Mouse (Mus musculus) urinary bladder, postnatal 36 days (tissue): Measurements from ENCODE around the gene Jph4.

Experiments
- DNase-seq, 2 experiments: peaks; one replicate each; pipeline ENCODE4 v3.0.0; 2022; ENCODE audit warnings: low spot score in 2 of 2, mixed read lengths in 1 of 2

Gene Jph4

DNA sequence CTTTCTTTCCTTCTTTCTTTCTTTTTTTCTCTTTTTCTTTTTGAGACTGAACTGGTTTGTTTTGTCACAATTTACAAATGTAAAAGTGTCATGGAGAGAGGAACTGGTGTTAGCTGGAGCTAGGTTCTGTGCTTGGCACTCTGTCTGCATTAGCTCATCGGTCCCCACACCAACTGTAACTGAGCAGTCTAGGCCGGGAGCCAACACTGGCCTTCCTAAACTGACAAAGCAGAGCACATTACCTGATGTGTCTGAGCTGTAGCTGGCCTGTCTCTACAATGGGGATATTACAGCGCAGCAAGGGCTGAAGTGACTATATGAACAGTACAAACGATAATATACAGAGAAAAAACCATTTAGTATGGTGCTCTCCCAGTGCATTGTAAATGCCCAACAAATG lies 2.1 kb upstream of the Jph4 start:
- DNase-seq = no peak

DNA sequence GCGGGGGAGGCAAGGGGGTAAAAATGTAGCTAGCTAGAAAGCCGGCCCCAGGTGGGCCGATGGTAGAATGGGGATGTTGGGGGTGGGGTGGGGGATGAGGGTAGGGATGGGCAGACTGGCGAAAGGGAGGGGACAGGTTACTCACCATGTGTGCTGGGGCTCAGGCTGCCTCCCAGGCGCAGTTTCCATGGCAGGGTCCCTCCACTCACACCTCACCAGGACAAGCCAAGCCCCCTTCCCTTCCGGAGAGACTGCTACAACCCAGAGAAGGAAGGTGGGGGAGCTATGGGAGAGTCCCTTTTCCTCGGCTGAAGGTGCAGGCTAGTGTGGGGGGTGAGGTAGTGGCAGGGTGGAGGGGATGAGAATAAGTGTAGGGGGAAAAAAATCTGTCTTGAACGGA lies 889 bp downstream of the Jph4 start:
- no peak for DNase-seq

DNA sequence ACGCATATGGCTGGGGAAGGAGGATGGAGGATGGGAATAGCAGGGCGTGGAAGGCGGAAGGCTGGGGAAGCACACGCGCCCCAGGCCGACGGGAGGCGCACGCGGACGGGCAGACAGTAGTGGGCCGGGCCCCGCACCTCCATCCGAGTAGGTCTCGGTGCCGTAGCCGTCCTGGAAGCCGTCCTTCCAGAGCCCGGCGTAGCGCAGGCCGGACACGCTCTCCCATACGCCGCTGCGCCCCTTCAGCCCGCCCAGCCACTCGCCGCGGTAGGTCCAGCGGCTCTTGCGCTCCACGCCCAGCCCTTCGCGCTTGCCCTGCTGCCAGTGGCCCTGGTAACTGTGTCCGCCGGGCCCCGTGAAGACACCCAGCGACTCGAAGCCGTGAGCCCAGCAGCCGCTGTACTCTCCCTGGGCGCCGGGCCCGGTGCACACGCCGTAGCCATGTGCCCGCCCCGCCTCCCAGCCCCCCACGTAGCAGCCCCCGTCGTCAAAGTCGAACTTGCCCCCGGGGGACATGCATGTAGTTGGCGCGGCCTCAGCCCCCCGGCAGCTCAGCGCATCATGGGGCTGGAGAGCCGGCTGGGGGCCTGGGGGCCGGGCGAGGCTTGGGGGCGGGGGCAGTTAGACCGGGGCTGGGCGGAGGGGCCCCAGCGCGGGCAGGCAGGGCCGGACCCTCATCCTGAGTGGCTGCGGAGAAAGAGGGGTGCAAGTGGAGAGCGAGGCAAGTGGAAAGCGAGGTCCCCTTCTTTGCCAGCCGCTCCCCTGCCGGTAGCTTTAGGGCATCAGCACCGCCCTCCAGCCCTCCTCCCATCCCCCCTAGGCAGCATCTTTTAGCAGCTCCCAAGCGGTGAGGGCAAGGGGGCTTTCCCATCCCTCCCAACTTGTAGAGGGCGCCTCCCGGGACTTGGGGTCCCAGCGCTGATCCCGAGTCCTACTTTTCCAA lies 1.7 kb downstream of the Jph4 start:
- peak; percentile 23 to 43 for DNase-seq

DNA sequence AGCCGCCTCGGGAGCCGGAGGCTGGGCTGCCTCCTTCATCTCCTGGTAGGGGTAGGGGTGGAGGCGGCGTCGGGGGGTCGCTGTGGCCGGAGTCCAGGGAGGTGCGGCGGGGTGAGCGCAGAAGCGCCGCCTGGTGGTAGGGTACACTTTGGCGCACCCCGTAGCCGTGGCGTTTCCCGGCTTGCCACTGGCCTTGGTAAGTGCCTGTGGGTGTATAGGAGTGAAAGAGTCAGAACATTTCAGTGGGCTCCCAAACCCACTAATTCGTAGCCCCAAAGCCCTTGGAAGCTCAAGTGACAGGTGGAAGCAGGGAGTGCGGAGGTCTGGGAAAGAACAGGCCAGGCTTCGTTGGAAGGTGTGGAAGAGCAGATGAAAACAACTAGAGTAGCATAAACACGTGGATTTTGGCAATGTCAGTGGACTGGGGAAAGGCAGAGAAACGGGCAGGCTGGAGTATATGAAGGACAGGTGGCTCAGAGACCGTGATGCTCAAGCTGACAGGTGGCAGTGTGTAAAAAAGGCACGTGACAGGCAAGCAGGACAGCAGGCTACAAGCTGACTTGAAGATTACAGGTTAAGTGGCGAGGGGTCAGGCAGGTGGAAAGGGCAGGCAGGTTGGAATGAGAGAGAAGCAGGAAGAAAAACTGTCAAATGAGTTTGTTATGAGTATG lies 2.6 kb downstream of the Jph4 start:
- peak in 1 of 2 experiments; percentile 18 for DNase-seq

DNA sequence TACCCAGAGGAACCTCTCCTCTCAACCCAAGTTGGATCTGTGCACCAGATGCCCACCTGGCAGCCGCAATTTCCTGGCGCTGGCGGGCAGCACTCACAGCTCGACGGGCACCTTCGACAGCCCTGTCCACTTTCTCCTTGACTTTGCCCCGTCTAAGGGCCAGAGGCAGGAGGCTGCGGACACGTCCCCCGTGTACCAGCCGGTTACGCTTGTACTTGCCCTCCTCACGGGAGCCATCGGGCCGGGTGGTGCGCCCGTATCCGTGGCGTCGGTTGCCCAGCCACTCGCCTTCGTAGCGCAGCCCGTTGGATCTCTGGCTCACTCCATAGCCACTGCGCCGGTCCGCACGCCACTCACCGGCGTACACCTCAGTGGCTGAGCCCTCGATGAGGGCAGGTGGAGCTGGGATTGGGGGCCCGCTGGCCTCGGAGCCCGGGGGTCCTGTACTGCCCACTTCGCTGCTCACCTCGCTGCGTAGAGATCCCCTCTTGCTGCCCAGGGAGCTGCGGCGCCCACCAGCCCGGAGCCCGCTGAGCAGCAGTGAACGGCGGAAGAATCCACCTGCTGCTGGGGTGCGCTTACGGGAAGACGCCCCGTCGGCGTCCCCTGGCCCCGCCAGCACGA lies 3.3 kb downstream of the Jph4 start:
- DNase-seq = no peak

DNA sequence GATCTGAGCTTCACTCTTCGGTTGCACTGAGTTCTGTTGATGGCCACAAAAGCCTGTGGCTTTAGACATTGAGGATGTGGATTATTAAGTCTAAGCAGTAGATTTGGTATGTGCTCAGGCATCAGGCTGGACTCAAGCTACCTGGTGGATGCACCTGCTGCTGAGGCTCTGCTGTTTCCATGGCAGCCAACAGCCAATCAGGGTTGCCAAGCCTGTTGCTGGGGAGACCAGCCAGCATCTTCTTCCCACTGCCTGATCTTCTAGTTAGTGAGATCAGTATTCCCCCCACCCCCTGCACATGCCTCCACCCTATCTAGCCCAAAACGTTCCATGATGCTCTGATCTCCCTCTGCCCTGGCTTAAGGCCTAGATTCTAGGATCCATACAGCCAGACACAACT lies 5.0 kb downstream of the Jph4 start:
- no peak for DNase-seq

DNA sequence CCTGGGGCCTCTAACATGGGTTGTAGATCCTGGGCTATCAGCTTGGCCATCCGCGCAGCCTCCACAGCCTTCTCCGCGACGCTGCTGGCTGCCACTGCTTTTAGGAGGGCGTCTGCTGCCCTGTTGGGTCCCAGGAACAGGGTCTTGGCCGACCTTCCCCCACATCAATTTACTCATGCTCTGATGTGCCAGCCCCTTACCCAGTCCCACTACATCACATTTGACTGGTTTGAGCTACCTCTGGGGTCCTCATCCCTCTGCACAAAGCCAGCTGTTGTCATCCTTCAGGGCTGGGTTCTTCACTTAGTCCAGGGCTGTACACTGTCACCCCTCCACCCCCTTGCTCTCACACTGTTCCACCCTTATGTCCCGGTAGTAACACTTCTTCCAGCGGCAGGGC lies 6.7 kb downstream of the Jph4 start:
- DNase-seq = no peak

DNA sequence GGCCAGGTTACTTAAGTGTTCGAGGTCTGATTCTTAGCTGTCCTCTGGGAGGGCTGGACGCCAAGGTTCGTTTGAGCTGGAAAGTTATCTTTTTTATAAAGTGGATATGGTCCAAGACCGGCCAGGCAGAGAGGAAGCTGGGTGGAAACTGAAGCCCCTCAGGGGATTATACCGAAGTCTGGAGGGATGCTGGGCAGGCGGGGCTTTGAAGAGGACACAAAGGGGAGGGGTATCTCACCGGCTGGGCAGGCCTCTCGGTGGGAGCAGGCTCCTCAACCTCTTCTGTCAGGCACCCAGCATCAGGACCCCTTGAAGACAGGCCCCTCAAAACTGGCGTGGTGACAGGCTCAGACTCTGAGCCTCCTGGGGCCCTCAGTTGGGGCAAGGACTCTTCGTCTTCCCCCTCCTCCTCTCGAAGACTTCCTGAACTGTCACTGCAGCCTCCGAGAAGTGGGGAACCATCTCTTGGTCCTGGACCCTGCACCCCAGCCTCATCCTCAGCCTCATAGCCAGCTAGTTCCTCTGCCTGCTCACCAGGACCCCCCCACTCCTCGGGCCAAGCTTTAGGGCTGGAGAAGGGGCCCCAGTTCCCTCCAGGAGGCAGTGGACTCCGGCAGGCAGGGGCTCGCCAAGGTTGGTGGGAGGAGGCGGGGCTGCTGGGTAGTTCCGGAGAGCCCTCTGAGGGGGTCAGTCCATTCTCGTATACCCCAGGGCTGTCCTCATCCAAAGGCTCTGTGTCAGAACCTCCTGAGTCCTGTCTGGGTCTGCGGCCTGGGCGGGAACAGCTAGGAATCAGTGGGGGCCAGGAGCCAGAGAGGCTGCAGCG lies 7.5 kb downstream of the Jph4 start:
- no peak for DNase-seq

DNA sequence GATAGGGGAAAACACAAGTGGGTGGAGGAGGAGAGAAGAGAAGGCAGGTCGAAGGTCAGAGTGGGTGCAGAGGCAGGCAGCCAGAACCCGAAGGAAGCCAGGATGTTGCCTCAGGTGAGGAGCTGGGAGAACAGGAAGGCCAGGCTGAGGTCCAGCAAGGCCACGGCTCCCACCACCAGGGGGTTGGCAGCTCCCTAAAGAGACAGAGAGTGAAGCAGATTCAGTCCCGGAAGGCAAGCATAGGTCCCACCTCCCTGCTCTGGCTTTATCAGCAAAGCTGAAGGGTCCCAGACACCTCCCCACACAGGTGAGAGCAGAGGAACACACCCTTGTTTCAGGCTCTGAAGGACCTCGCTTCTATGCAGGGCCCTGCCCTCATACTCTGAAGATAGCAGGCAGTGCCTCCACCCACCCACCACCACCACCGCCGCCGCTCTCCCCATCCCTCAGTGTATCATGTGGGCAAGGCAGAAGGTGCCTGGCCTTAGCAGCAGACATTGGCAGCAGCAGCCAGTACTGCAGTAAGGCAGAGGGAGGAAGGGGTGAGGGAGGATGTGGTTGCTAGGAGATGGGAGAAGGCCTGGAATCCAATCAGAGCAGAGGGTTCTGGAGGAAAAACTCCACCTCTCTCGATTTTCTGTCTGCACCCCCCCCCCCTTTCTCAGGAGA lies 8.4 kb downstream of the Jph4 start:
- no peak for DNase-seq

DNA sequence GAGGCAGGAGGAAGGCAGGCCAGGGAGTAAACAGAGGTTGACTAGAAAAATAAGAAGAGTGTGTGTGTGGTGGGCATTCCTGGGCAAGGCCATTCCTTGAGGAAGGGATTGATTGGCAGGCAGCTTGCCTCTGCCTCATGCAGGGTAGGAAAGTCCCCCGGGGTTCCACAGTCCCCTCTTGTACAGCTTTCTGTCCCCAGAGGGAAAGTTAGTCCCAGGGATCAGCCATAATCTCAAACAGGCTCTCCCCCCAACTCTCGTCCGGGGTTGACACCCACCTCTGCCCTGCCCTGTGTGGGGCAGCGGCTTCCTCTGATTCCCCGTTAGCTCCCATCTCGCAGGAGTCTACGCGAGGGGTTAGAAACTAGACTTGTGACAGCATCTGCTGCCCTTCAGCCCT lies 9.7 kb downstream of the Jph4 start:
- DNase-seq = no peak

DNA sequence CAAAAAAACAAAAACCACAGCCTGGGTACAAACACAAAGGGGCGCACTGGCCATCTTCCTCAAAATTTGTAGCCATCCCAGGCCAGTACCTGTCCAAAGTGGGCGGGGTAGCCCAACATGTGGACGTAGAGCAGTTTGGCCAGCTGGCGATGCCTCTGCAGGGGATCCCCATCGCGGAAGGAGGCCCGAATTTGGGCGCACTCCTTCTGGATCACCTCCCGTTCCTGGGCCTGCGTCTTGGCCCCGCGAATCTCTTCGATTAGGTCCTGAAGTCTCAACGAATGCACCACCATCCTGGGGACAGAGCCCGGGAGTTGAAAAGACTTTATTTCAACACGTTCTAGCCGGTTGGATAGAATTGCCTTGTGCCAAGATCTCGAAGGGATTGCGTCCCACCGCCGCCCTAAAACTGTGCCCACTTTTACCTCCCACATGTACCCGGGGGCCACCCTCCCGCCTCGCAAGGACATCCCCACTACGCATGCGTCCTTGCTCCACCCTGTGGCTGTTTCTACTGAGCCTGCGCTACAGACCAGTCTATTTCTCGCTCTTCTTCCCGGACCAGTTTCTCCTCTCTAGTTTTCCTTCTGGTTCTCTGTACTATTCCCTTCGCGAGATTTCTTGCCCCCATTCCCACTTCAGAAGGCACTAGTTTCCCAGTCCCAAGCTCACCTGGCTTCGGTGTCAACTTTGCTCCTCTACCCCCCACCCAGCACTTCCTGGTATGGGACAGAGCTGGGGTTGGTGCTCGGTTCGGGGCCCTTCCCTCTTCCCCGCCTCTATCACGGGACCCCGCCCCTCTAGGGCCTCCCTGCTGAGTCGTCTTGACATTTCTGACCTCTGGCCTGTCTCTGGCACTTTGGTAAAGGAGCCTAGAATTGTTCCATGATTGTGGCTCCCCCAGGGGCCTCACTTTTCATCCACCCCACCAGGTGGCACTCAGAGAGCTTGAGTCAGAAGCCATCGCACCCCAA lies 10.6 kb downstream of the Jph4 start, which contains the start of gene Ap1g2:
Gene Ap1g2, minus strand, starts transcription at position 758 of the 974 bp plus-strand sequence.
- DNase-seq = peak; percentile 83 to 84

DNA sequence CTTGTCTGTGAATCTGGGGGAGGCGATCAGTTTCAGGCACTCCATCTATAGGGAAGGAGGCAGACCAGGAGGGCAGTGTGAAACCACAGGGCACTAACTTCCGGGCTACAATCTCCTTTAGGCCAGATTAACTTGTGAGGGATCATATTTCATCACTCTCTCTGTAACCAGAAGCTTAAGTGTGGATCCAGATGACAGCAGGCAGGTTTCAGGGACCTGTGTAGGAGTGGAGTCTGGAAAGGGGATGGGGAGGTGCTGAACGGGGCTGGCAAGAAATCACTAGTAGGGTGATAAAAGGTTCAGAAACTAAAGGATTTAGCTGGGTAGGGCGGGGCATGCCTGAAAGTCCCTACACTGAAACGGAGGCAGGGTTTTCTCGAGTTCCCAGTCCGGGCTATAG lies 11.3 kb downstream of the Jph4 start:
- DNase-seq = peak in 1 of 2 experiments; percentile 20

DNA sequence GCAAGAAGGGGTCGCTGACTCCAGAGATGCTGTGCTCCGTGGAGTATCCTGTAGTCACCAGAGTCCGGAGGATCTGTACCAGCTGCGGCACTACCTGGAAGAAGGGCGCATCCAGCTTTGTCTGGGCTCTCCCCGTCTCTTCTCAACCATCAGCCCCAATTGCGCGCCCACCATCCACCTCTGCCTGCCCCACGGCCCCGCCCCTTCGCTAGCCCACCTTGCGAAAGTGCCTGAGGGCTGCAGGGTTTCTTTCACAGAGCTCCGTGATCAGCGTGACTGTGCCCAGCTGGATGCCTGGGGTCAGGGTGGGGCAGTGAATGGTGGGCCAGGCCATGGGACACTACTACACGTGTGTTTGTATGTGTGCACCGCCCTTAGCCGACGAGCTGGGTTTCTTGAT lies 12.4 kb downstream of the Jph4 start:
- DNase-seq = no peak

DNA sequence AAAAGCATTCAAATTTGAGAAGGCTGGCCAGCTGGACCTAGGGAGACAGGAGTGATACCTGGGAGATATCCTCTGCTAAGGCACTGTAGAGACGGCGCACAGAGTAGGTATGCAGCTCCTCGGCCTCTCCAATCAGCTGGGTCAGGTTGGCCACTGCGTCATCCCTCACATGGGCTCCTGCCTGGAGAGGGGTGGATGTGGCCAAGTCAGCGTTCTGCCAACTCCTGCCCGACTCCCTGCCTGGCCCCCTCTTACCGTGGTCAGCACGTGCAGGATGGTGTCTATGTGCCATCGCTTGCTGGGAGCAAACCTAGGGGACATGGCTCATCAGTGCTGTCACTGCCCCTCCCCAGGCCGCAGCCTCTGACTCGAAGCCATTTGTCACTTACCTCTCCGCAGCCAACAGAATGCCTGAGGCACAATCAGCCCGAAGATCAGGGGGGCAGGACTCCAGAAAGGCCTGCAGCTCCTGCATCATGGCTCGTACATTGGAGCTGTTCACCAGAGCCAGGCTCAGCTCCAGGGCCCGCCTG lies 14.4 kb downstream of the Jph4 start:
- no peak for DNase-seq

DNA sequence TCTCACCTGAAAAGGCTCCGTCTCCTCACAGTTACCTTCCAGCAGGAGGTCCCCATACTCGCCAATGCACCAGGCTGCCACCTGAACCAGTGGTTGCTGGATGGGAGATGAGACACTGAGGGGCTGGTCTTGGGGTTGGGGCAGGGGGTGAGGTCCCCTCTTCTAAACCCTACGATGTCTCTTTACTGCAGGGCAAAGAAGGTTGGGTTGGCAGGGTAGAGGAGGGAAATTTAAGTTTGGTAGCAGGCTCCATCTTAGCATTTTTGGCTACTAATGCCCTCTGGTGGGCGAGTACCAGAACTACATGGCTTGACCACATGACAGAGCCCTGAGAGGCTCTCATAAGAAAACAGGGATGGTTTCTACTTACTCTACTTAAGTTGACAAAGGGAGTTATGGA lies 15.1 kb downstream of the Jph4 start:
- DNase-seq = no peak

DNA sequence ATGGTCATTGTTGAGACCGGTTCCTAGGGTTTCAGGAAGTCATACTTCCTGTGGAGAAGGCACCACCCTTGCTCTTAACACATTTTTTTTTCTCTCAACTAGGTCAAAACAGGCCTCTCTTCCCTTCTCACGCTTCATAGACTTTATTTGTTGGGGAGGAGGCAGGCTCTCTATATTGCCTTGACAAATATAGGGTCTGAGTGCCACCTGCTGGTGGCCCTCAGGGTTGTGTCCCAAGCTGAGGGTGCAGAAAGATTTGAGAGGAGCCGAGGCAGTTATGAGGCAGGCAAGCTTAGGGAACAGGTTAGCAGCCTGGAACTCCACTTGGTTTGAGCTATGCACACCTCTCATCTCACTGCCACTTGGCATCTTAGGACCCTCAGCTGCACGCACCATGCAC lies 18.7 kb downstream of the Jph4 start:
- DNase-seq = no peak

DNA sequence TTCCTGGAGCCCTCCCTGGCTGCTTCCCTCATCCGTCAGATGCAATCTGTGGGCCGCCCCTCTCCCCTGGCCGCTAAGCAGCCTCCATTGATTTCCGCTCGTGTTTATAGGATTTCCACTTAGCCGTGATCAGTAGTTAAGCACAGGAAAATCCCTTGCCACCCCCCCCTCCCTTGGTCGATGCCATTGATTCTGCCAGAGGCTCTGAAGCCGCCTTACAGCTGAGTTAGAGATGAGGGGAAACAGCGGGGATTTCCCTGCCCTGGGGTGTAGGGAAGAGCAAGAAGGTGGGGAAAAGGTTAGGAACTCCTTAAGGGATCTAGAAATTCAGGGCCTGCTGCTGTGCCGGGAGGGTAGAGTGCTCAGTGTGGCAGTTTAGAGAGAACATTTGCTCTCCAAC lies 19.1 kb downstream of the Jph4 start:
- no peak for DNase-seq

DNA sequence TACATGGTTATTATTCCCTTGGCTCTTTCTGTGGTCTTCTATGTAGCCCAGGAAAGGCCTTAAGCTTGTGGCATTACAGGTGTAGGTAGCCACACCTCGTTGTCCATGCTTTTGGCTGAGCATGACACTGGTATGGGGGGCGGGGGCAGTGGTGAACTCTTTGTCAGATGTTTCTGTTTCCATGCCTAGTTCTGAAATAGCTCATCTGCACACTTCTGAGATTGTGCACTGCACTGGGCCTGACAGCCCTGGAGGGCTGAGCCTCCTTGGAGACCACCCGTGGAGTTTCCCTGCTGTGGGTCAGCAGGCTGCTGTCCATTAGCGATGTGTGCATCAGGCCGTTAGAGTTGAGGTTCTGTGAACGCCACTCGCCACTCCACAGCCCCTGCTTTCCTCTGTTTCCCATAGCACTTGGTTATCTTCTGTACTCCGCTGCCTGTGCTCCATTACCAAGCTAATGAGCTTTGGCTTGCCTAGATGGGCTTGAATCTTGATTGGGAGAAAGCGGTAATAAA lies 20.1 kb downstream of the Jph4 start:
- no peak for DNase-seq

DNA sequence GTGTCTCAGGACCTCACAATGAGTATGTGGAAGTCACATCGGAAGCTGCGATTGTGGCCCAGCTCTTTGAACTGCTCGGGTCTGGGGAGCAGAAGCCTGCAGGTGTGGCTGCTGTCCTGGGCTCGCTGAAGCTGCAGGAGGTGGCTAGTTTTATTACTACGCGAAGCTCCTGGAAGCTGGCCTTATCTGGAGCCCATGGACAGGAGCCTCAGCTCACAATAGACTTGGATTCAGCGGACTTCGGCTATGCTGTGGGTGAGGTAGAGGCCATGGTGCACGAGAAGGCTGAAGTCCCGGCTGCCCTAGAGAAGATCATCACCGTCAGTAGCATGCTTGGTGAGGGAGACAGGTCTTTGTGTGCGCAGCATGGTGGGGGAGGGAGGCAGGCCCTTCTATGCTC lies 21.1 kb downstream of the Jph4 start:
- DNase-seq = no peak
